Mouse (Mus musculus) lung, postnatal 25 days (tissue): ENCODE data around the gene Cenpo.

Experiments used
- DNase-seq: peaks from one replicate; pipeline ENCODE4 v3.0.0; 2022; ENCODE audit warnings: low spot score

Cenpo gene

DNA sequence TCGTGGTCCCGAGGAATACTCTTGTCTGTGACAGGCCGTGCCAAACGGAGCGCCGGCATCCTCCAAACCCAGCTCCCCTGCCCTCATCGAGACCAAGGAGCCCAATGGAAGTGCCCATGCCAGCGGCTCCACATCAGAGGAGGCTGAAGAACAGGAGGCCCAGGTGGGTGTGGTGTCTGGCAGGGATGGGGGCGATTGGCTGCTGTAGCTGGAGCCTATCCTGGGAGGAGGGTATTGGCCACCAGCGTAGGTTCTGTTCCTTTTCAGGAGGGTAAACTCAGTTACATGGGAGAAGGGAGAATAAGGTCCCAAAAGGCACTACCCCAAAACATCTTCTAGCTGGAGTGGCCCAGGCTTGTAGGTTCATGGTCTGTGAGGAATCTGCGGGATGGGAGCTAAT lies 34.8 kb downstream of the Cenpo start:
- no peak for DNase-seq

DNA sequence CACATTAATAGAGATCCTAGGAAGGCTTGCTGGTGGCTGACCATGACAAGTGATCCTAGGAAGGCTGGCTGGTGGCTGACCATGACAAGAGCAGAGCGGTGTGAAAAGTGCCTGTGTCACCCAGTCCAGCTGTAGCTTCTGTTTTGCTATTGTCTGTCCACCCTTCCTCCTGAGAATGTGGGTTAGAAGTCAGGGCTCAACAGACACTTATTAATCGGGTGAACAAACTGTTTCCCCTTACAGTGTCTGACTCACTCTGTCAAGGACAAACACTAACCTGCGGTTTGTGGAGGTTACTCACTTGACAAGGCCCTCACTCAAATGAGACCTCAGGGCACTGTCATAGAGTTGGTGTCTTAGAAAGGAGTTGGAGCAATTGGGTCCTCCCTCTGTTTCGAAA lies 35.4 kb downstream of the Cenpo start:
- peak; percentile 12 for DNase-seq

DNA sequence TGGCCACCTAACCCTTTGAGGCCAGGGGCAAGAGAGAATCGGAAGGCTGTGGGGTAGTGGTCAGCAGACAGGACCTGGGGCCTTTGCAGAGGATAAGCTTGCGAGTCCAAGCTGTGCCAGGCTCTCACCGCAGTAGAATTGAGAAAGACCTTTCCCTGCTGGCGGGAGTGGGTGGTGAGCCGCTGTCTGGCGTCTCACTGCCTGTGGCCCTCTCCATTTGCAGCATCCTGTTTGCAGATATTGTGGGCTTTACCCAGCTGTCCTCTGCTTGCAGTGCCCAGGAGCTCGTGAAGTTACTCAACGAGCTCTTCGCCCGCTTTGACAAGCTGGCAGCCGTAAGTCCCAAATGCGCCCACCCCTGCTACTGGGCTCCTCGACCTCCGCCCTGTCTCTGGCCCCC lies 39.5 kb downstream of the Cenpo start:
- no peak for DNase-seq

DNA sequence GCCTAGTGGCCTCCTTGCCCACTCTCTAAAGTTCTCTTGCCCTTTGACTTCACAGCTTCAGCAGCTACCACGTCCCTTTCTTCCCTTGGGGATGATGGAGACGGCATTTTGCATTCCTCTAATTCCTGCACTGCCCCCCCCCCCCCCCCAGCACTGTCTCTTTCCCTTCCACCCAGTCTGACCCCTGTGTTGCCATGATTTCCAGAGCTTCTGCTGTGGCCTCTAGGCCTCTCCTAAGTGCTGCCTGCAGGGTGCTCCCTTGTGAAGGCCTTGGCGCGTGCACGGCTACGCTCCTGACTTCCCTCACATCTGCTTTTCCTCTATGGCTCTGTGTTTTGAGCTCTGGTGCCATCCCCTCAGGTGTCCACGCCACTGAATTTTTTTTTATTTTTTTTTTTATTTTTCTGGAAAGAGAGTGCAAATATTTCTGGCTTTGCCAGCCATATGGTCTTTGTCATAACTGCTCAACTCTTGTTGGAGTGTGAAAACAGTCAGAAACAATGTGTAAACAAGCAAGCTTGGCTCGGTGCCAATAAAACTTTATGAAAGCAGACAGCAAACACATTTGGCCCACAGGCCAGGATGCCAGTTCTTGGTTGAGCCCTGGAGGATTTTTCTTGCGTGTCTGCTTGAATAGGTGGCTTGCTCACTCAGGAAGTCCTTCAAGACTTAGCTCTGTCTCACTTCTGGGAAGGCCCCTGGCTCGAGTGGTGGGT lies 40.9 kb downstream of the Cenpo start:
- DNase-seq: peak; percentile 35

DNA sequence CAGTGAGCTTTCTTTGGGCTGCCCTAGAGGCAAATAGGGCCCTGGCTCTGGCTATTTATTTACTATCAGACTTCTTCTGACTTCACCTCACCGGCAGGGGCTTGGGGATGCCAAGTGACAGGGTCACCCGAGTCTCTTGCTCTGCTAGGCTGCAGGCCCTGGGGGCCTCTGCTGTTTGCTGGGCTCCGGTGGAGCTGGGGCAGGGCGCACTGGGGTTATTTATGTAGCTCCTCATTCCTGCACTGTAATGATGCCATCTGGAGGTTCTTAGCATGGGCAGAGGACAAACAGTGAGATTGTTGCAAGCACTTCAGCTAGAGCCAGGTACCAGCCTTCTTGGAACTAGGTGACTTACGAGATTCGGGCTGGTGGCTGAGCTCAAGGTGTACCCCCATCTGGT lies 41.6 kb downstream of the Cenpo start:
- no peak for DNase-seq

DNA sequence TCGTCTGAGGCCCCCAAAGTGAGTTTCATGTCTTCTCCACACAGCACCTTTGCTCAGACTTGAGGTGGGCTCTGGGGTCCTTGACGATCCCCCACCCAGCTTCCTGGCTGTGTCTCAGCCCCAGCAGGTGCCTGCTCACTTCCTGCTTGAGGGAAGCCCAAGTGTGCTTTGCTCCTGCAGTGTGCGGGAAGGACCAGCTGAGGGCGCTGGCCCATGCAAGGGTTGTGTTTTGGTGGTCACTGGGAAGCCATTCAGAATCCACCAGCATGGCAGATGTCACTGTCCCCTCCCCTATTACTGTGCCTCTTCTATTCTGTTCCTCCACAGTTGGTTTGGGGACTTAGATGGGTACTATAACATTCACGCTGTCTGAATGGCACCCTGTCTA lies 45.0 kb downstream of the Cenpo start:
- no peak for DNase-seq

DNA sequence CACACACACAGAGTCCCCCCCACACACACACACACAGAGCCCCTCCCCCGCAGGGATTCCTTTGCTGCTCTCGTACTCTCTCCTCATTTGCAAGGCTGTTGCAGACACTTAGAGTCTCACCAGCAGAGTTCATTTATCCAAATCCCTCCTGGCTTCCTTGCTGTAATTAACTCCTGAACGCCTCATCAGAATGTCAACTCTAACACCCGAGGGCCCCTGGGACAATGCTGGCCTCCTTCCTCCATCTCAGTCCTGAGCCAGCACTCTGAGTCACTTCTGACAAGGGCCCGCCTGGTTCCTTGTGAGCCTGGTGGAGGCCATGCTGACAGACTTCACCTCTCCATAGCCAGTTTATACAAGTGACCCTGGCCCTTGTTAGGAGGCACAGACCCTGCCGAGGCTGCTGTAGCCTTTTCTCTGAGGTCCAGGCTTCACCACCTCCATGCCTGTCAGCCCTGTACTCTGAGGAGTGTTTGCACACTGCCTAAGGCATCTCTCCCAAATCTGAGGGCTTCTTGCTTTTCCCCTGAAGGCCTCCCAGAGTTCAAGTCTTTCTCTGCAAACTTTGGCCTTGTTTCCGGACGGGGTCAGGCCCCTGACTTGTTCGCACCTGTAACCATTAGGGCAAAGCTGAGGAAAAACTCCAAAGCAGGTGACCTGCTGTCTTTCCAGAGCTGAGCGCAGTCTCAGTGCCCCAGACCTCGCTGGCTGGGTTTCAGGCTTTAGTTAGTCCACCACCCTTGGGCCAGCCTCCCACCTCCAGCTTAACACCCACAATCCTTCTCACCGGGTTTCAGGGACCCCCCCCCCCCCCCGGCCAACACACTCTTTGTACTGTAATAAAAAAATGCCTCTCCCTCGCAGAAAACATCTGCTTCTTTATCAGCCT lies 45.7 kb downstream of the Cenpo start:
- peak; percentile 26 for DNase-seq

DNA sequence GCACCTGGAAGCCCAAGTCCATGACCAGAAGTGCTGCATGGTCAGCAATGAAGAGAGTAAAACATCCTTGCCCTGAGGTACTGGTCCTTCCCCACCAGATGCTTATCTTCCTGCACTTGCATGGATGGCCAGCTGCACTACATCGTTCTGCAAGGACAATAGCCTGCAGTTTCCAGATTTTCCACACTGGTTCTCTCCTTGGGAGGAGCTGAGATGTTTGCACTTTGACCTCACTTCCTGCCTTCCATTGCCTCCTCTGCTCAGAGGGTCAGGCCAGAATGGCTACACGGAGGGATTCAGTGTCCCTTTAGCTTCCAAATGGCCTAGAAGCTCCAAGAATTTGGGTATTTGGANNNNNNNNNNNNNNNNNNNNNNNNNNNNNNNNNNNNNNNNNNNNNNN lies 49.4 kb downstream of the Cenpo start:
- no peak for DNase-seq

DNA sequence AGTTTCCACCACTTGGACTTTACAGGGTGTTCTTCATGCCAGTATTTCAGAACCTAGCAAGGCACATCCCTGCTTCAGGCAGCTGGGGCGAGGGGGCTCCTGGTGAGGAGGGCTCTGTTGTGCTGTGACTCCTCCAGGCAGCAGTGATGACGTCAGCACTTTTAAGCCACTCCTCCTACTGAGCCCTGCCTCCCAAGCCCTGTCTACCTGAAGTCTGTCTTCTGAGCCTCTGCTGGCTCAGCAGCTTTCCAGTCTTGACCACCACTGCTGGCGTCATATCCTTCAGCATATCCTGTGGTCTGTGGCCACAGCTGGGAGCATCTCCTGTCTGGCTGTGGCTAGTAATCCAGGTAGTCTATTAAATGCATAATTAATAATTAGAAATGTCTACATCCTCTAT lies 53.6 kb downstream of the Cenpo start:
- no peak for DNase-seq

DNA sequence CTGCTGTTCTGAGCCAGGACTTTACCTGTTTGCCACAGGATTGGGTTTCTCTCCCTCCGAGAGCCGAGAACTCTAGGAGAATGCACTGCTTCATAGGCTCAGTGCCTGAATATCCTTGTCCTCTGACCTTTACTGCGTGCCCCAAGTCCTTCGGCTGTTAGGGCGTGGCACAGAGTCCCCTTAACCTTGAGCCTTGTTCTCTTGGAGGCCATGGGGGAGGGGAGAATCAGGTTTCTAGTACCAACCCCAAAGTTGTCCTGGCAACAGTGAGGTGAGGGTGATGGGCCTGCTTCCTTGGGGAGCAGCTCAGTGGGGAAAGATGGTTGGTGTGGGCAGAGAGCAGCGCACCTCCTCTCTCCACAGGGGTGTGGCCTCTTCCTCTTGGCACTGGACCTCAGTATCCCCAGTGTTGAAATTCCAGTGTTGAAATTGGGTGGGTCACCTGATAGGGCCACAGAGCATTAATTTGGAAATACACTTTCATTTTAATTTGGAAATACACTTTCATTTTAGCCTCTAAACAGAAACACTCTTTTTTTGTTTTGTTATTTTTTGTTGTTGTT lies 54.3 kb downstream of the Cenpo start:
- DNase-seq: no peak

DNA sequence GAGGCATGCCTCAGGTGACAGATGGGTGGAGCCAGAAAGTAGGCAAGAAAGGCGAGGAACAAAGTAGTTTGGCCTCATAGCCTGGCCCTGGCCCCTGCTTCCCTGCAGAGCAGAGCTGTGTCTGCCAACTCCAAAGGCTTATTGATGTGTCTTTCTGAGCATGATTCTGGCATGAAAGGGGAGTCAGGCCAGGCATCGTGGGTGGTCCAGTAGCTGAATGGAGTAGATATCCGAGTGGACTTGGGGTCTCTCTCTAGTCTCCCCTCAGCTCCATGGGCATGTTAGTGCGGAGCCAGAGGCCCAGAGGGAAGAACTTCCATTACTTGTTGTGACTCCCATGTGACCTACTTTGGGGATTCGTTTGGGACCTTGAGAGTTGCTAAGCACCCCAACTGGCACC lies 55.3 kb downstream of the Cenpo start:
- DNase-seq: no peak

DNA sequence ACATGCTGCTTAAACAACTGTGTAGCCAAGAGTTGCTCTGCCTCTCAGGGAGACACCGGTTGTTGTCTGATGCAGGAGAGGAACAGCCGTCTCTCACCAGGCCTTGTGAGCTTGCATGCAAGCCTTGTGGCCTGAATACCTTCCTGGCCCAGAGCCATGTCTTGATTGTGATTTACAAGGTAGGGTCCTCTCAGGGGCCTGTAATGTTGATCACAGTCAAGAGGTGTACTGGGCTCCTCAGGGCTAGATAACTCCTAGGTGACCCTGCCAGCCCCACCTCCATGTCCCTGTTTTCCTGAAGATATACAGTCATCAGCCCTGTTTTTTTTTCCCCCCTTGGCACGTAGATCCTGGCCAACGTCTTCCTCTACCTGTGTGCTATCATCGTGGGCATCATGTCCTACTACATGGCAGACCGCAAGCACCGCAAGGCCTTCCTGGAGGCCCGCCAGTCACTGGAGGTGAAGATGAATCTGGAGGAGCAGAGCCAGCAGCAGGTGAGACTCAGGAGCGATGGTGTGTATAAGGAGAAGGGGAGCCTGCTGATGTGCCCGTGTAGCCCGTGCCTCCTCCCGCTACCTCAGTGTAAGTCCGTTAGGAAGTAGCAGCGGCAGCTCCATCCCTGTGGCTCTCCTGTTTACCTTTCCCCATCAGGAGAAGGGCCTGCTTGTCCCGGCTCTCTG lies 60.8 kb downstream of the Cenpo start:
- DNase-seq: no peak

DNA sequence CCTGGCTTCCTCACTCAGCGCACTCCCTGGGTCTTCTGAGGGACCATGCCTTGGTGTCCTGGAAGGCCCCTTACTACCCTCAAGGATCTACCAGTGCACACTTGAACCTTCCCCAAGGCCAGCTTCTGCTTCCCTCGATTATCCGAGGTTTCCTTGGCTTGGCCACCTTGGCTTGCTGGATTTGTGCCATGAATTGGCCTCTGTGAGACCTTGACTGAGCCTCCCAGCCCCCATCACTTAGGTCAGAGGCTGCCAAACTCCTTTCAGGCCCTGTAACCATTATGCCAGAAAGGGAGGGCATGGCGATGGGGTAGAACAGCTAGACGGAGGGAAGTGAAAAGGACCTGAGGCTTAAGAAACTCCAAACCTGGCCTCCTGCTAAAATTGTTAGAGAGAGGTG lies 64.5 kb downstream of the Cenpo start:
- DNase-seq: no peak

DNA sequence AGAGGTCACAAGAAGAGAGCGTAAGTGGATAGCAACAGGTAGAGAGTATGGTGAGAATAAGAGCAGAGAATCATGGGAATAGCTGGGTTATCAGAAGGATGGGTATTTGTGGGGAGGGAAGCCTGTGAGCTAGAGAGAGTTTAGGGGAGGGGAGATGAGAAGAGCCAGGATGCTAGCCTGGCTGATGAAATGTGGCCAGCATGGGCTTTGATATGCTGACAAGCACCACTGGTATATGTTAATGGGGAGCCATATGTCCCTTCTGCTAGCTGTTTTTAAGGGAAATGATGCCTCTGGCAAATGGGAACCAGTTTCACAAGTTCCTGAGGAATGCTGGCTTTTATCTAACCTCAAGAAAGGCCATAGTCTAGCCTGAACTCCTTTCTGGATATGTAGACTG lies 65.0 kb downstream of the Cenpo start:
- no peak for DNase-seq

DNA sequence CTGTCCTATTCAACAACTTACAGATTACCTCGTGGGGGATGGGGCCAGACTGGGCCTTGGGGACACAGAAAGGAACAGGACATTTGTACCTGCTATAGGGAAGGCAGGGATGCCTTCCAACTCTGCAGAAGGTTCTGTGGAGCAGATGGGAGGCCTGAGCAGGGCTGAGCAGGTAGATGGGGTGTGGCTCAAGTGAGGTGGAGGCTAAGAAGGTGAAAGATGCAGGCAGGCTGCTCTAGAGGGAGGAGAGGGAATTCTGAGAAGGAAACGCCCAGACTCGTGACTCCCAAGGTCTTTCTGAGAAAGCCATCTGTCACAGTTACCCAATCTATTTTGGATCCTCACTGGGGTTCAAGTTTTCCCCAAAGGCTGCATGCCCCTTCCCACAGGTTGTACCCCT lies 67.1 kb downstream of the Cenpo start:
- no peak for DNase-seq

DNA sequence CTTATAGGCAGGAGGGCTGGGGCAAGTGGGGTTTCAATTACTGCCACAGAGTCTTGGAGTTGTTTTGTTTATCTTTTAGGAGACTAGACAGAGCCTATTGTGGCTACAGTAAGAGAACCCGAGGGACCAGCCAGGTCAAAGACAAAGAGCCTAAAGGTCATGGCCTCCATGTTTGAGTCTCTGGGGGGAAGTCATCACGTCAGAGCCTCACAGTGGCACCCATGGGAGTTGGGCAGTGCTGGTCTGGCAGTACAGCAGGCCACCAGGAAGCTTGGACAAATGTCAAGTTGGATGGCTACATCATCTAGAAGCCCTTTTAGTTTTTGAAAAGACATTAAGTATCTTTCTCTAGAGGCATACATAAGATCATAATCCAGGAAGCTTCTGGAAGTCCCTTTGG lies 71.2 kb downstream of the Cenpo start:
- no peak for DNase-seq

DNA sequence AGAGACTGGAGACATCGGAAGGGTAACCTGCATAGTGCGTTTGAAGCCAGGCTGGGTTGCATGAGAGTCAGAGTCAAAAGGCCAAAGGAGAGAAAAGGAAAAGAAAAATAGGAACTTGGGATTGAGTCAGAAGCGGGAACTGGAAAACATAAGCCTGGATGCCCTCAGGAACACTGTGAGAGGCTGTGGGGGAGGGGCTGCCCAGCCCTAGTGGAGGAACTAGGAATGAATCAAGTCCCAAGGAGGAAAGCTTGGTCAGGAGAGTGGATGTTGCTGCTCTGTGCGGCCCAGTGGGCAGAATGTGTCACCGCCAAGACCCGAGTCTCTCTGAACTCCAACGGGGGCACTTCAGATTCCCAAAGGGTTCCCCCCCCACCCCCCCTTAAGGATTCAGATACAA lies 73.8 kb downstream of the Cenpo start:
- no peak for DNase-seq

DNA sequence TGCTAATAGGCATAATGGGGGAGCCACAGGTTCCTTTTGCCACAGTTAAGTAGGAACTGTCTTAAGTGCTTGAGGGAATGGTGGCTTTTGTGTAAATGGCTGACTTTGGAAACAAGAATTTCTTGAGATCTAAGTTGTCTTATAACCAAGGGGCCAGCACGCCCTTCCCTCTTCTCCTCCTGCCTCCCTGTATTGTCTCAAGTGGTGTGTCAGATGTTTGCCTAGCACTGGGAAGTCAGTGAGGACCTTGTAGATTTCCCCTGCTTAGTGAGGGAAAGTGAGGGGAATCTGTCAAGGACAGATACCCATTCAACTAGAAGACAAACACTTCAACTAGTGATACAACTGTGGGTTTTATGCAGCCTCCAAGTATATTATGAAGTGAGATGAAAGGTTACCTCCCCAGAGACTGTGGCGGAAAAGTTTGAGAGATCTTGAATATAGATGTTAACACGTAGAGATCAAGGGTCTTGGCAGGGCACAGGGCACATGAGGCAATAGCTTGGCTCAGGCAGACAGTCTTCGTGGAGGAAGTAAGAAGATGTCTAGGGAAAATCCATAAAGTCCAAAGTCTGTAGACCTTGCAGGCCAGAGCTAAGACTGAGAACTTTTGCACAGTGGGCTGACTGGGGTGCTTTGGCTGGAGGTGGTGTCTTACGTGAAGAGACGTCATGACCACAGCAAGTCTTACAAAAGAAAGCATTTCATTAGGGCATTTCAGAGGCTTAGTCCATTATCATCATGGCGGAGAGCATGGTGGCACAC lies 75.0 kb downstream of the Cenpo start:
- DNase-seq: no peak

DNA sequence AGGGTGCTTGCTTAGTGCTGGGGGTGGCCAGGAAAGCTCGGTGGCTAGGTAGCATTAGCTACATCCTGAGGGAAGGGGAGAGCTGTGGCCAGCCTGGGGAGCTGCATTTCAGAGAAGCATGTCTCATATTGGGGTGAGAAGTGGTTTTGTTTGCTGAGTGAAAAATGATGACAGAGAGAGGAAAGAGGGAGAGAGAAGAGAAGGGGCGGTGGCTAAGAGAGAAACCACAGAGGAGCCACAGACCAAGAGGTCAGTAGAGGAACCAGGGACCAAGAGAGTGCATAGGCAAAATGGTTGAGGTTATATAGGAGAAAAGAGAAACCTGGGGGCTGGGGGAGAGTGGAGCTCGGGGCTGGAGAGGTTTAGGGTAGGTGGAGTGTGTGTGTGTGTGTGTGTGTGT lies 75.9 kb downstream of the Cenpo start:
- no peak for DNase-seq

DNA sequence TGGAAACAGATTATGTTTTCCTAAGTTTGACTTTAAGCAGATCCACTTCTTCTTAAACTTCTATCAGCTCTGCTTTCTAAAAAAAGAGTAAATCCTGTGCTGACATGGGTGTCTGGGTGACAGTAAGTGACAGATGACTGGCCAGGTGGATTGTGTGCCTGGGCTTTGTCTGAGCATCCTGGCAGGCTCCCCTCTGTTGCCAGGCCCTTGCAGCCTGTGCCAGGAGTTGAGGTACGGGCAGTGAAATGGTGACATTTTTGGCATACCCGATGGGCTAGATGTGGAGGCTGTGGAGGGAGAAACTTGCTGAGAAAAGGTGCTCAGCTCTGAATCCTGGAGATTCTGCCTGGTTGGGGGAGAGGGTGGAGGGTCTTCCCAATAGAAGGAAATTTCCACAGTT lies 76.6 kb downstream of the Cenpo start:
- no peak for DNase-seq

DNA sequence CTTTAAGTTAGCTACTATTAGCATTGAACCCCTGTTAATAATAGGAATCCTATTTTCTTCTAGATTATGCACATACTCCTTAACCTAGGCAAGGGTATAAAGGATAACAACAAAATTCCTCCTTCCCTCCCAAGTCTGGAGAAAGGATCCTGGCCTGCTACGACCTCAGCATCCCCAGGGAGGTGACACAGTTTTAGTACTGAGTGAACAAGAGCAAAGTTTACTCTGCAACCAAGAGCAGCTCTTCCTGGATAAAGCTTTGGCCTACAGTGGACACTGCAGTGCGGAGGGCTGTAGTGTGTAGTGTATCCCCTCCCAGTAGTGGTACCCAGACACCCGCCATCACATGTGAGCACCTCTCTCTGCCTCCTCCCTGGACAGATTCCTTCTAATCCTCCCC lies 82.1 kb downstream of the Cenpo start:
- no peak for DNase-seq

DNA sequence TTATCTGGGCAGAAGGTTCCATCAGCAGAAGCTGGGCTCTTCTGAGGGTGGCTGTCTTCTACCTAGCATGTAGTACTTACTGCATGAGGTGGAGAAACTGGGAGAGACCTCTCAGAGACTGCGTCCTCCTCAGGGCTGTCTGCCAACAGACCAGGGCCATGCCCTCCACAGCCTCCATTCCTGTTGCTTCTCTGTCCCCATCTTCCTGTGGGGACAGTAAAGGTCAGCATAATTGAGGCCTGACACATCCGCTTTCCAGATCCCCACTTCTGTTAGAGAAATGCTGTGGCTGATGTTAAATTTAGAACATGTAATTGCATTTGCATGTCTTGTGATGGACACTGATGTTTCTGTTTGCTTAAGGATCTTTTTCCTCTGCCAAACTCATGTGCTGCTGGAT lies 83.2 kb downstream of the Cenpo start:
- no peak for DNase-seq
